Mouse (Mus musculus): ENCODE results near the gene Dmbt1.
"Not testable (repeated sequence)": the region's sequence is repeated elsewhere in the genome, so short reads cannot be mapped to it uniquely, and the experiment has no call there.

- TF ChIP-seq POLR2A (IDR thresholded peaks at IDR 0.05; ENCODE audit: insufficient read depth, low read length) = not testable (repeated sequence)
- TF ChIP-seq CTCF (IDR thresholded peaks at IDR 0.05; ENCODE audit: low read depth, low read length) = peak; percentile 51
These were observed 13.5 kb downstream of the Dmbt1 start for GRCm38 (mm10) chr7:131045258-131045835.
